Mouse (Mus musculus) stomach, embryonic 14.5 days (tissue): Measurements from ENCODE around the gene Trim15. TPM values are rescaled to one million over a fixed set of nuclear protein-coding genes. Genes with fewer than 3 reads are reported as not detected.
A peak's percentile ranks its signal among the peaks of the same experiment; 100 is the strongest.

Source experiments
- ATAC-seq: fragments of 200-750 bp; cut with Nextera tagmentation; 2 replicates; pipeline ENCODE4 v1.8.0; 2017; ENCODE audit warnings: low read depth, moderate TSS enrichment; ENCODE audit not compliant: insufficient number of reproducible peaks, insufficient read depth, low FRiP score
- H3K27ac ChIP-seq: fragments of 300-500 bp; sonication (generic); 2 replicates; pipeline ENCODE4 v1.5.1; 2014; ENCODE audit warnings: mild to moderate bottlenecking, low read length, moderate library complexity, mixed read lengths
- H3K27me3 ChIP-seq: fragments of 300-500 bp; sonication (generic); 2 replicates; pipeline ENCODE4 v1.6.1; 2014; ENCODE audit warnings: low read length, control low read depth, mixed read lengths; ENCODE audit not compliant: control insufficient read depth, insufficient read depth
- H3K36me3 ChIP-seq: fragments of 300-500 bp; sonication (generic); 2 replicates; pipeline ENCODE4 v1.6.1; 2014; ENCODE audit warnings: mild to moderate bottlenecking, control low read depth, low read length, moderate library complexity, mixed read lengths; ENCODE audit not compliant: control insufficient read depth, insufficient read depth
- H3K4me1 ChIP-seq: fragments of 300-500 bp; sonication (generic); 2 replicates; pipeline ENCODE4 v1.6.1; 2014; ENCODE audit warnings: low read length, control low read depth, mixed read lengths; ENCODE audit not compliant: control insufficient read depth, insufficient read depth
- H3K4me2 ChIP-seq: fragments of 300-500 bp; sonication (generic); replicated peaks from 2 replicates; pipeline ENCODE4 v1.6.1; 2014; ENCODE audit warnings: low read depth, low read length, control low read depth
- H3K4me3 ChIP-seq: fragments of 300-500 bp; sonication (generic); 2 replicates; pipeline ENCODE4 v1.5.1; 2014; ENCODE audit warnings: low read depth, low read length, control low read depth
- H3K9ac ChIP-seq: fragments of 300-500 bp; sonication (generic); replicated peaks from 2 replicates; pipeline ENCODE4 v1.6.1; 2014; ENCODE audit warnings: low read depth, mild to moderate bottlenecking, control low read depth, low read length, moderate library complexity, mixed read lengths
- H3K9me3 ChIP-seq: fragments of 300-500 bp; sonication (generic); 2 replicates; pipeline ENCODE4 v1.6.1; 2016; ENCODE audit warnings: low read depth, low read length, control low read depth; ENCODE audit not compliant: control insufficient read depth
- WGBS: fragments of 180-500 bp; shearing (Covaris S2); extraction: QIAGEN DNeasy Blood & Tissue Kit; methylation state at CpG from one replicate; pipeline ENCODE4 v1.1.7; 2014; 5-methylcytosine and 5-hydroxymethylcytosine counted together
- polyA plus RNA-seq: library from polyadenylated mRNA; unstranded; fragments of >200 nt; fragmentation: Nextera tagmentation; extraction: Ambion mirVana; gene quantifications from 2 replicates; pipeline ENCODE4 v1.2.1, GENCODE M21; 2014

Gene Trim15
- polyA plus RNA-seq, 1 experiment from 2014 or later, result 0.13 TPM

GRCm38 (mm10) chr17:36843696-36844095, 23.3 kb downstream of the Trim15 start:
- H3K36me3 ChIP-seq, result 0 out of 2 replicates have a peak, but pooled peaks cover 3% of the 10 kb centered on the region
- no peak overlapping the region for H3K4me2 ChIP-seq
- H3K27ac ChIP-seq, result no peak overlapping the region
- 85% methylated on average over 7 of the region's 7 CpGs for WGBS
- H3K27me3 ChIP-seq, result no peaks in the 10 kb centered on the region
- no peak overlapping the region for H3K4me3 ChIP-seq
- no peak overlapping the region for H3K9ac ChIP-seq
- no peaks in the 10 kb centered on the region for H3K4me1 ChIP-seq
- no peak for ATAC-seq
- H3K9me3 ChIP-seq, result no peaks in the 10 kb centered on the region

- ATAC-seq, result no peak
- no peak overlapping the region for H3K27ac ChIP-seq
These were observed 26.0 kb downstream of the Trim15 start for GRCm38 (mm10) chr17:36840961-36841445.

DNA sequence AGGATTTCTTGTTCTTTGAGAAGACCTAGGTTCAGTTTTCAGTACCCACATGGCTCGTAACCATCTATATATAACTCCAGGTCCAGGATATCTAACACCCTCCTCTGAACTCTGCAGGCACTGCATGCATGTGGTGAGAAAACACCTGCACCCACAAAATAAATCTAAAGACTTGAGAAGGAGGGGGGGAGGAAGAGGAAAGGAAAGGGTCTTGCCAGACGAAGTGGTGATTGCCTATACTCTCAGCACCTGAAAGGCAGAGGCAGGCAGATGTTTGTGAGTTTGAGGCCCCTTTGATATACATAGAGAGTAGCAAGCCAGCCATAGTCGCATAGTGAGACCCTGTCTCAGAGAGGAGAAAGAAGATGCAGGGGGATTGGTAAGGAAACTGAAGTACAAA, 27.1 kb downstream of the Trim15 start:
- no peak for ATAC-seq
- Histone ChIP-seq H3K27me3 (no peaks in the 10 kb centered on the region), H3K4me3 (no peak overlapping the region), H3K36me3 (no peaks in the 10 kb centered on the region), H3K9ac (no peak overlapping the region), H3K27ac (no peak overlapping the region), H3K9me3 (no peaks in the 10 kb centered on the region), H3K4me1 (peaks cover 11% of the 10 kb centered on the region; the same call in 1 of the 2 replicates), H3K4me2 (no peak overlapping the region)
- 86% methylated on average over 3 of the region's 3 CpGs for WGBS

More at GRCm38 (mm10) chr17:36840961-36841445, 26.0 kb downstream of the Trim15 start:
- no peaks in the 10 kb centered on the region for H3K9me3 ChIP-seq
- H3K4me2 ChIP-seq, result no peak overlapping the region
- H3K4me3 ChIP-seq, result no peak overlapping the region
- no peak overlapping the region for H3K9ac ChIP-seq
- H3K27me3 ChIP-seq, result no peaks in the 10 kb centered on the region
- peaks cover 11% of the 10 kb centered on the region; the same call in 1 of the 2 replicates for H3K4me1 ChIP-seq
- no peaks in the 10 kb centered on the region for H3K36me3 ChIP-seq

- no peaks in the 10 kb centered on the region for H3K36me3 ChIP-seq
- H3K4me3 ChIP-seq, result no peak overlapping the region
- no peak overlapping the region for H3K27ac ChIP-seq
- 79% methylated on average over 5 of the region's 5 CpGs for WGBS
- no peak overlapping the region for H3K9ac ChIP-seq
- no peak overlapping the region for H3K4me2 ChIP-seq
- H3K27me3 ChIP-seq, result no peaks in the 10 kb centered on the region
- ATAC-seq, result no peak
- H3K4me1 ChIP-seq, result peaks cover 11% of the 10 kb centered on the region; the same call in 1 of the 2 replicates
- H3K9me3 ChIP-seq, result no peaks in the 10 kb centered on the region
These were observed 28.0 kb downstream of the Trim15 start for GRCm38 (mm10) chr17:36839001-36839400.

- WGBS, result 1% methylated on average over 57 of the region's 58 CpGs
- Histone ChIP-seq H3K27me3 (no peaks in the 10 kb centered on the region), H3K4me3 (peak within 1 kb of the TSS; percentile 72), H3K27ac (peak within 1 kb of the TSS; percentile 97), H3K9ac (peak within 1 kb of the TSS; percentile 82), H3K36me3 (no peaks in the 10 kb centered on the region), H3K4me1 (peaks cover 11% of the 10 kb centered on the region; the same call in 1 of the 2 replicates), H3K4me2 (peak within 1 kb of the TSS; percentile 54), H3K9me3 (no peaks in the 10 kb centered on the region)
- ATAC-seq, result peak; percentile 98
These were observed 29.9 kb downstream of the Trim15 start, which contains the start of gene Trim26 for GRCm38 (mm10) chr17:36836874-36837647. Gene Trim26 (plus strand): TSS chr17:36837134.

- ATAC-seq, result peak; percentile 2; the same call in 1 of the 2 replicates
- H3K4me2 ChIP-seq, result peak overlapping the region; percentile 52
- H3K27ac ChIP-seq, result peak overlapping the region; percentile 97
- 0 out of 2 replicates have a peak overlapping the region, but pooled peaks have one; percentile 19 for H3K9ac ChIP-seq
- H3K4me1 ChIP-seq, result peaks cover 11% of the 10 kb centered on the region; the same call in 1 of the 2 replicates
- 17% methylated on average over 3 of the region's 3 CpGs for WGBS
- no peaks in the 10 kb centered on the region for H3K36me3 ChIP-seq
- no peaks in the 10 kb centered on the region for H3K9me3 ChIP-seq
- no peaks in the 10 kb centered on the region for H3K27me3 ChIP-seq
- peak overlapping the region; percentile 72 for H3K4me3 ChIP-seq
These were observed 30.6 kb downstream of the Trim15 start for GRCm38 (mm10) chr17:36836427-36836812.

- Histone ChIP-seq H3K36me3 (no peaks in the 10 kb centered on the region), H3K4me1 (peaks cover 11% of the 10 kb centered on the region; the same call in 1 of the 2 replicates), H3K9ac (no peak overlapping the region), H3K9me3 (no peaks in the 10 kb centered on the region), H3K4me2 (peak overlapping the region; percentile 52), H3K27me3 (no peaks in the 10 kb centered on the region), H3K27ac (peak overlapping the region; percentile 97), H3K4me3 (no peak overlapping the region; the same call in 1 of the 2 replicates)
- 29% methylated on average over 12 of the region's 12 CpGs for WGBS
- no peak for ATAC-seq
These were observed 31.2 kb downstream of the Trim15 start for GRCm38 (mm10) chr17:36835591-36836426.

DNA sequence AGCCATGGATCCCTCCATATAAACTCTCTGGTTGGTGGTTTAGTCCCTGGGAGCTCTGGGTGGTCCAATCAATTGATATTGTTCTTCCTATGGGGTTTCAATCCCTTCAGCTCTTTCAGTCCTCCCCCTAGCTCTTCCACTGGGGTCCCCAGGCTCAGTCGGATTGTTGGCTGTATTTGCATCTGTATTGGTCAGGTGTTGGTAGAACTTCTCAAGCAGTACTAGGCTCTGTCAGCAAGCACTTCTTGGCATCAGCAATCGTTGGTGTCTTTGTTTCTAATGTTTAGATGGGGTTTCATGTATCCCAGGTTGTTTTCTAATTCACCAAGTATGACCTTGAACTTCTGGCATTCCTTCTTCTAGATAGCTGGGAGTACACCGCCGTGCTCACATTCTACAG, 34.3 kb downstream of the Trim15 start:
- ATAC-seq, result no peak
- Histone ChIP-seq H3K4me2 (no peak overlapping the region), H3K27me3 (no peaks in the 10 kb centered on the region), H3K4me3 (no peak overlapping the region), H3K27ac (no peak overlapping the region), H3K9me3 (no peaks in the 10 kb centered on the region), H3K4me1 (peaks cover 7% of the 10 kb centered on the region; the same call in 1 of the 2 replicates), H3K36me3 (no peaks in the 10 kb centered on the region), H3K9ac (no peak overlapping the region)
- 45% methylated on average over 4 of the region's 4 CpGs for WGBS
